Mouse (Mus musculus) forebrain, embryonic 10.5 days (tissue): ENCODE results near the gene Olfr223. TPM values are rescaled to one million over a fixed set of nuclear protein-coding genes. Genes with fewer than 3 reads are reported as not detected.
A peak's percentile ranks its signal among the peaks of the same experiment; 100 is the strongest.

Source experiments
- DNase-seq: peaks from one replicate; pipeline ENCODE4 v3.0.0-alpha.2; 2017; ENCODE audit warnings: low spot score; ENCODE audit errors: extremely low spot score
- H3K27ac ChIP-seq: fragments of 300-500 bp; sonication (generic); 2 replicates; pipeline ENCODE4 v1.5.1; 2016; ENCODE audit warnings: mild to moderate bottlenecking
- H3K27me3 ChIP-seq: fragments of 300-500 bp; sonication (generic); 2 replicates; pipeline ENCODE4 v1.6.1; 2016; ENCODE audit warnings: mild to moderate bottlenecking; ENCODE audit not compliant: poor library complexity, severe bottlenecking
- H3K36me3 ChIP-seq: fragments of 300-500 bp; sonication (generic); replicated peaks from 2 replicates; pipeline ENCODE4 v1.6.1; 2016; ENCODE audit warnings: mild to moderate bottlenecking, moderate library complexity
- H3K4me1 ChIP-seq: fragments of 300-500 bp; sonication (generic); 2 replicates; pipeline ENCODE4 v1.6.1; 2016
- H3K4me3 ChIP-seq: fragments of 300-500 bp; sonication (generic); 2 replicates; pipeline ENCODE4 v1.5.1; 2016; ENCODE audit warnings: mild to moderate bottlenecking, moderate library complexity
- H3K9me3 ChIP-seq: fragments of 300-500 bp; sonication (generic); 2 replicates; pipeline ENCODE4 v1.6.1; 2016; ENCODE audit warnings: mild to moderate bottlenecking, moderate library complexity
- WGBS: fragments of 180-500 bp; shearing (Covaris S2); methylation state at CpG from one replicate; pipeline ENCODE4 v1.1.7; 2016; 5-methylcytosine and 5-hydroxymethylcytosine counted together
- polyA plus RNA-seq: library from polyadenylated mRNA; unstranded; fragments of >200 nt; fragmentation: Nextera tagmentation; extraction: Ambion mirVana; gene quantifications from 2 replicates; pipeline ENCODE4 v1.2.1, GENCODE M21; 2016

The Olfr223 gene
- not detected in 2 replicates for polyA plus RNA-seq

DNA sequence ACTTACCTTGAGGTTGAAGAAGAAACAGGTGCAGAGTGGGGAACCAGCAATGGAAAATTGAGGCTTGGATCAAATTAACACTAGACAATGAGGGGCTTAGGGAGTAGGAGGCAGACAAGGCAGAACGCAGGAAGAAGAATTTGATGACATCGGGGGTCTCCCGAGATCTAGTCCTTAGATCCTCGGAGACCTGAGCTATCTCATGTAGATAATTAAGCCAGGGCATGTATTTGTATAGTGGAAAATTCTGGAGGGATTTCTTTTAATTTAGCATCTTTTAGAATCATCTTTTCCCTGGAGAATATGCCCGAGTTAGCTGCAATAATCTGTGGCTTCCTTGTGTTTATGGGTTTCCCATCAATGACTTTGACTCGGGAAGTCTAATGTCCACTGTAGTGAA lies at the start of gene Olfr223:
TSS of gene Olfr223 (minus strand) at position 101 of the 400 bp plus-strand sequence.
- no peak within 1 kb of the TSS for H3K27ac ChIP-seq
- H3K4me1 ChIP-seq = no peaks in the 10 kb centered on the region
- WGBS = 89% methylated on average over 6 of the region's 6 CpGs
- H3K27me3 ChIP-seq = no peaks in the 10 kb centered on the region
- no peak for DNase-seq
- no peak within 1 kb of the TSS for H3K4me3 ChIP-seq
- H3K9me3 ChIP-seq = no peaks in the 10 kb centered on the region
- H3K36me3 ChIP-seq = no peaks in the 10 kb centered on the region

DNA sequence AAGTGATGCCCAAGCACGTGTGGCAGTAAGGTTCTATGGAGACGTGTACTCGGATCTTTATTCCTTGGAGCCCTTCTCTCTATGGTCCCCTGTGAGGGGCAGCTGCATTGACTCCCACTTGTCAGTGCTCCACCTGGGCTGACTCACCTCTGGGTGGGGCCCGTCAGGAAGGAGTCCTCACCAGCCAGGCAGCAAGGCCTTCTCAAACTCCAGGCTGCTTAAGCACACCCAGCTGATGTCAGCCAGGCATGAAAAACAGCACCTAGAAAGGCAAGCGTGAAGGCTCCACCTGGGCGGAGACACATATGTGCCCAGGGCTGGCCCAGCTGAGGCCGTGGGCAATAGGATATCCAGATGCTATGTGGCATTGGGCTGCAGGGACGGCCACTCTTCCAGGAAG lies 49.3 kb upstream of the Olfr223 start:
- Histone ChIP-seq H3K36me3 (no peaks in the 10 kb centered on the region), H3K9me3 (no peaks in the 10 kb centered on the region), H3K27ac (no peak overlapping the region), H3K27me3 (no peaks in the 10 kb centered on the region), H3K4me3 (no peak overlapping the region), H3K4me1 (no peaks in the 10 kb centered on the region)
- DNase-seq = no peak
- WGBS = 90% methylated on average over 8 of the region's 8 CpGs

DNA sequence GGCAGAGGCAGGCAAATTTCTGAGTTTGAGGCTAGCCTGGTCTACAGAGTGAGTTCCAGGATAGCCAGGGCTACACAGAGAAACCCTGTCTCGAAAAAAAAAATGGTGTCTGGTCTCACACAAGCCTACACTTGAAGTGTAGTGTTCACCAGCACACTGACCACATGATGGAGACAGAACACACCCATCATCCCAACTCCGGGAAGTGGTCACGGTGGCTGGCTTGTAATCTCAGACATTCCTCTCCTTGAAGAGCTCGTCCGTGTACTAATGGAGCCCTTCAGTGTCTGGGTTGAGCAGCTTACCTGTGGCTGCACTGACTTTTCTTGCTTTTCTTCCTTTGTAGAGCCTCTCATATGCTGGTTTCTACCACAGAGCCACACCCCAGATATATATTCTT lies 48.1 kb upstream of the Olfr223 start:
- no peaks in the 10 kb centered on the region for H3K27me3 ChIP-seq
- H3K4me1 ChIP-seq = no peaks in the 10 kb centered on the region
- H3K9me3 ChIP-seq = no peaks in the 10 kb centered on the region
- no peak overlapping the region for H3K4me3 ChIP-seq
- no peak for DNase-seq
- WGBS = 80% methylated on average over 5 of the region's 5 CpGs
- no peak overlapping the region for H3K27ac ChIP-seq
- no peaks in the 10 kb centered on the region for H3K36me3 ChIP-seq

DNA sequence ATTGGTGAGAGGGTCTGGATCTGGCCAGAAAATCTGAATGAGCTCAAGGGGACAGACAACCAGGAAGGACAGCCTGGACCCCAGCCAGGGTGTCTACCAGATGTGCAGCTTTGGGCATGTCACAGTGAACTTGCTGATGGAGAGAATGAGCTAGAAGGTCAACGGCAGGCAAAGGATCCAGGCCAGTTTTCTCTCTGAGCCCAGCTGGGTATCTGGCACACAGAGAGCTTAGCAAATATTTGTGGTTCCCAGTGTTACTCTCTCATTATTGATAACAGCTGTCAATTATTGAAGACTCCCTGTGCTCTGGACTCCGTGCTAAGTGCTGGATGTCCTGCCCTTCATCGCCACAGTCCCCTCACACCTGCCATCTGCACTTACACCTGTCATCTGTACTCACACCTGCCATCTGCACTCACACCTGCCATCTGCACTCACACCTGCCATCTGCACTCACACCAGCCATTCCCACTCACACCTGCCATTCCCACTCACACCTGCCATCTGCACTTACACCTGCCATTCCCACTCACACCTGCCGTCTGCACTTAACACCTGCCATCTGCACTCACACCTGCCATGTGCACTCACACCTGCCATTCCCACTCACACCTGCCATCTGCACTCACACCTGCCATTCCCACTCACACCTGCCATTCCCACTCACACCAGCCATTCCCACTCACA lies 47.0 kb upstream of the Olfr223 start:
- Histone ChIP-seq H3K27ac (0 out of 2 replicates have a peak overlapping the region, but pooled peaks have one; percentile 5), H3K36me3 (no peaks in the 10 kb centered on the region), H3K4me1 (no peaks in the 10 kb centered on the region), H3K4me3 (no peak overlapping the region), H3K27me3 (no peaks in the 10 kb centered on the region), H3K9me3 (no peaks in the 10 kb centered on the region)
- 88% methylated on average over 4 of the region's 4 CpGs for WGBS
- no peak for DNase-seq

DNA sequence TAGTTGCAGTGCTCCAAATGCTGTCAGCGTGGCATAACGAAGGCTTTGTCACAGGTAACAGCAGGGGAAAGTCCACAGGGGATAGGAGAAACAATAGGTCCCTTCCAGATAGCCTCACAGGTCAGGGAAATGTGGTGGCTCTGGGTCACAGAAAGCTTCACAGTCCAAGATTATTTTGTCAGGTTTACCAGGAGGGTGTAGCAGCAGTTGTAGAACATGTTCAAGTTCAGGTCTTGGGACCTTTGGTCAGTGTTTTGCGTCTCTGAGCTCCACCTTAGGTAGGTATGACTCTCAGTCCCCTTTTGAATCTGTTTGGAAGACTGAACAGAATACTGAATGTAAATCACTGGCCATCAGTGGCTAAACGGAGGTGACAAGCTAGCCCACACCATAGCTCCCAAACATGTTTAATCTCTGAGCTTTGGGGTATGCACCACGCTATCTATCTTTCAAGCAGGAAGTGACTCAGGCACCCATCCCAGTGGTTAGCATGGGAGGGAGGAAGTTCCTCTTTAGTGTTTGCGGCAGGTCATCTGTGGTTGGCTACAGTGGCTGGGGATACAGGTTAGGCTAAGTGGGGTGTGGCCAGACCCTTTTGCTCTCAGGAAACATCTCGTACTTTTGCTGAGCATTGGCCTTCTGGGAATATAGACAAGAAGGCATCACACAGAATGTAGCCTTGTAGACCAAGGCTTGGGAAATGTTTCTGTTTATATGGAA lies 43.8 kb upstream of the Olfr223 start:
- Histone ChIP-seq H3K36me3 (no peaks in the 10 kb centered on the region), H3K9me3 (no peaks in the 10 kb centered on the region), H3K27me3 (no peaks in the 10 kb centered on the region), H3K4me1 (no peaks in the 10 kb centered on the region), H3K27ac (no peak overlapping the region), H3K4me3 (no peak overlapping the region)
- 77% methylated on average over 7 of the region's 7 CpGs for WGBS
- no peak for DNase-seq

DNA sequence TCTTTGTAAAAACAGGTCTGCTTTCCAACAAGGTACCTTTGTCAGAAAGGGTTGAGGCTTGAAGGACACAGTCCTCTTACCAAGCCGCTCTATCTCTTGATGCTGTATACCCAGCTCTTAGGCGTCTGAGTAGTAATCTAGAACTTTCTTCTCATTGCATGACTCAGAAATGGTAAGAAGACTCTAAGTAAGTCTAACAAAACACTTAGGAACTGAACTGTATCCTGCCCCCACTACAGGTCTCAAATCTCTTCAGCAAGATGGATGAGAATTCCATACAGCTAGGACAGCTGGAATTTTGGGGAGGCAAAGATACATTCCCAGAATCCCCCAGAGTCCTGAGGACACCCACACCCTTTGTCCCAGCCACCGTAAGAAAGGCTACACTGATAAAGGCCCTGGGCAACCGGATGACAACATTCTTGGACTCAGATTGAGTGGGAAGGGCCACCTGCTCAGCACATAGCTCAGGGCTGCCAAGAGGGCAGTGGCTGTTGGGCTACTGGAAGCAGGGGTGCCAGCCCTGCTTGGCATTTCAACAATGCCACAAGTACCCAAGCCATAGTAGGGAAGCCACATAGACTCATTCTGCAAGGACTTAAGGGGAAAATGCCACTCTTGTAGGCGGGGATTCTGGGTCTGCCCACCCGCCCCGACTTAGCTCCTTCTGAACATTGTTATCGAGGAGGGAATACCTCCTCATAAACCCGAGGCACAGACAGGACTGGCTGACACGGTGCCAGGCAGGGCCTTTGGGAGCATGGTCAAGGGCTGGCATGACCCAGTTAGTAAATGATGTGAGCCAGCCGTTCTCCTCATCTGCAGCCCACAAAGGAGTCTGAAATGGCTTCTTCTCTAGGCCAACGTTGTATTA lies 43.0 kb upstream of the Olfr223 start:
- Histone ChIP-seq H3K9me3 (no peaks in the 10 kb centered on the region), H3K4me3 (no peak overlapping the region), H3K4me1 (no peaks in the 10 kb centered on the region), H3K27me3 (no peaks in the 10 kb centered on the region), H3K27ac (no peak overlapping the region), H3K36me3 (no peaks in the 10 kb centered on the region)
- 85% methylated on average over 12 of the region's 12 CpGs for WGBS
- no peak for DNase-seq

DNA sequence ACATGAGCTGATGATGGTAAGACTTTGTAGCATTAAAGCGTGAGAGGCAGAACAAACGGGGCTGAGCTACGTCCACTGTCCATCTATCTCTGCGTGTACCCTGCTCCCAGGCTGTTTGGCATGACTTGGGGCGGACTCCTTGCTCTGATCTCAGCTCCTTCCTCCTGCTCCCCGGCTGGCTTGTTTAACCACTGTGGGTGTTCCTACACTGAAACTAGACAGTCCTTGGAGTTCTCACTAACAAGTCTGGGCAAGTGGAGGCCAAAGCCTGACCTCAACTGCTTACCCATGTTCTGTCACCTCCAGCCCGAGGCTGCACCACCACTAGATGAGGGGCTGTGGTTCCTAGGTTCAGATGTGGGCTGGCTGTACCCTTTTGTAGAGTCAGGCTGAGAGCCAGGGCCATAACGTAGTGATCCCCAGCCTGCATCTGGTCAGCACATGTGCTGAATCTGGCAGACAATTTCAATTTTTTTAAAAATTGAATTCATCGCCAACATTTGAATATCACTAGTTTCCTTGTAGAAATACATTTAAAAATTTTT lies 42.2 kb upstream of the Olfr223 start:
- DNase-seq = no peak
- 87% methylated on average over 9 of the region's 9 CpGs for WGBS

DNA sequence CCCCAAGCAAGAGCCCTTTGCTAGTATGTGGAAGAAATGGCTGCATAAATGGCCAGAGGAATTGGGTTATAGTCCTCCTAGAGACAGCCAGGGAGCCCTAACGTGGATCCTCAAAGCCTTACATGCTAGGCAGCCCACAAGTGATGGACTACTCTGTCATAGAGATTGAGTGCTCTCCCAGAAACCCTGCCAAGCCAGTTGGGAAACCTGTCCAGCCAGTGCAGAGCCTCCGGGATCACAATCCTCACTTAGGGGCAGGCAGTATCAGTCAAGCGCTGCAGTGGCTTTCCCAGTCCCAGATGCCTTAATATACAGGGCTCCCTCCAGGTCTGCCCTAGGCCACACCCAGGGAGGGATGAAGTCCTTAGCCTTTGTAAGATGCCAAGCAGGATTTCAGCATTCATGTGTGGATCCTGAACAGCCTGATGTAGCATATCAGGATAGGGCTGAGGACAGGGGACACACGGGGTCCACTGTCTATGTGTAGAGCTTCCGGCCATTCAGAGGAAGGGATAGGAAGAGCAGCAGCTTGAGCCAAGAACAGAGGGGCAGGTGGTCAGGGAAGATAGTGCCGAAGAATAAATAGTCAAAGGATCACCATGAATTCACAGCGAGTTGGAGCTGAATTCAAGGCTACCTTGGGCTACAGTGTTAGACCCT lies 41.0 kb upstream of the Olfr223 start:
- DNase-seq = no peak
- Histone ChIP-seq H3K4me1 (no peaks in the 10 kb centered on the region), H3K4me3 (no peak overlapping the region), H3K27ac (no peak overlapping the region), H3K27me3 (no peaks in the 10 kb centered on the region), H3K36me3 (no peaks in the 10 kb centered on the region), H3K9me3 (no peaks in the 10 kb centered on the region)
- WGBS = 83% methylated on average over 7 of the region's 7 CpGs

More for the DNA sequence above, 42.2 kb upstream of the Olfr223 start:
- no peak overlapping the region for H3K4me3 ChIP-seq
- H3K27me3 ChIP-seq = no peaks in the 10 kb centered on the region
- no peak overlapping the region for H3K27ac ChIP-seq
- no peaks in the 10 kb centered on the region for H3K36me3 ChIP-seq
- H3K4me1 ChIP-seq = no peaks in the 10 kb centered on the region
- no peaks in the 10 kb centered on the region for H3K9me3 ChIP-seq

DNA sequence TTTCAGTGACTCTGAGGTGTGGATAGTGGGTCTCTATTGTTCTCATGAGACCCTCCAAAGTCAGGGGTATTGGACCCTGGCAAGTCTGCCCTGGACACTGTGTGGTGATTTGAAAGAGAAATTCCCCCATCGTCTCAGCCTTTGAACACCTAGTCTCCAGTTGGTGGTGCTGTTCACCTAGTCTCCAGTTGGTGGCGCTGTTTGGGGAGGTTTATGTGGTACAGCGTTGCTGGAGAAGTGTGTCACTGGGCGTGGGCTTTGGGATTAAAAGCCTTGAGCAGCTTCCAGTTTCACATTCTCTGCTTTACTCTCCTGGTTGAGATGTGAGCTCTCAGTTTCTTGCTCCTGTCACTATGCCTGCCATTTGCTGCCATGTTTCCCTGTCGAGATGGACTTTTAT lies 39.9 kb upstream of the Olfr223 start:
- no peaks in the 10 kb centered on the region for H3K36me3 ChIP-seq
- no peaks in the 10 kb centered on the region for H3K4me1 ChIP-seq
- WGBS = 27% methylated on average over 5 of the region's 5 CpGs
- H3K27ac ChIP-seq = no peak overlapping the region
- peak; percentile 58 for DNase-seq
- no peak overlapping the region for H3K4me3 ChIP-seq
- H3K27me3 ChIP-seq = no peaks in the 10 kb centered on the region
- H3K9me3 ChIP-seq = no peaks in the 10 kb centered on the region

DNA sequence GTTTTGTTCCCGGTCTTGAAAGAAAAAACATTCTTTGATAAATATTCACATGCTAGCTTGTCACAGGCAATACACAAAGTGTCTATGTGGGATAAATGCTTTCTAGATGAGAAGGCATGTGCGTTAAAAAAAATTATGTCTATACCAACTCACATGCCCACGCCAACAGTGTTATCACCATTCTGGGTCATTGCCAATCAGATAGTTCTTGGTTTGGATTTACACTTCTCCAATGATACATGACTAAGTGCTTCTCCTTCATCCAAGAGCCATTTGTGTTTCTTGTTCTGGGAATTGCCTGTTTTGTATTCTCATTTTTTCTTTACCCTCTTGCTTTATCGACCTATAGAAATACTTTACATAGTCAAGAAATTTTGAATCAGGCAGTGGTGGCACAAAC lies 38.9 kb upstream of the Olfr223 start:
- H3K4me3 ChIP-seq = no peak overlapping the region
- no peak overlapping the region for H3K27ac ChIP-seq
- no peak for DNase-seq
- H3K36me3 ChIP-seq = no peaks in the 10 kb centered on the region
- H3K4me1 ChIP-seq = no peaks in the 10 kb centered on the region
- H3K27me3 ChIP-seq = no peaks in the 10 kb centered on the region
- no peaks in the 10 kb centered on the region for H3K9me3 ChIP-seq
- WGBS = 87% methylated on average over 4 of the region's 4 CpGs

DNA sequence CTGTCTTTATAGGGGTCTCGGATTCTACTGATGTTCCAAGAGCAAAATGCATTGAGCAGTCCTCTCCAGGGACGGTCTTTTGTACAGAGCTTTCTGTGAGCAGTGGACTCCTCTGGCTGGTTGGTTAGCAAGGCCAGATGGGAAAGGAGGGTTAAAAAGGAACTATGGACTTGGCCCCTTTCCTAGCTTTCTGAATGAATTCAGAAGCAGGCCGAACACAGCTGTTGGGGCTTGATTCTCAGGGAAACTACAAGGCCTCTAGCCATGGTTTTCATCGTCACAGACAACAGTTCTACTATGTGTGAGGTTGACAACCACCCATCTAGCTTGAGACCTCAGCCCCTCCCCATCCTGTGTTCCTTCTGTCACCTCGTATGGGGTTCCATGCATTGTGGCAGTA lies 36.8 kb upstream of the Olfr223 start:
- Histone ChIP-seq H3K27me3 (no peaks in the 10 kb centered on the region), H3K36me3 (no peaks in the 10 kb centered on the region), H3K4me1 (no peaks in the 10 kb centered on the region), H3K4me3 (no peak overlapping the region), H3K27ac (no peak overlapping the region), H3K9me3 (no peaks in the 10 kb centered on the region)
- 88% methylated on average over 5 of the region's 5 CpGs for WGBS
- no peak for DNase-seq

DNA sequence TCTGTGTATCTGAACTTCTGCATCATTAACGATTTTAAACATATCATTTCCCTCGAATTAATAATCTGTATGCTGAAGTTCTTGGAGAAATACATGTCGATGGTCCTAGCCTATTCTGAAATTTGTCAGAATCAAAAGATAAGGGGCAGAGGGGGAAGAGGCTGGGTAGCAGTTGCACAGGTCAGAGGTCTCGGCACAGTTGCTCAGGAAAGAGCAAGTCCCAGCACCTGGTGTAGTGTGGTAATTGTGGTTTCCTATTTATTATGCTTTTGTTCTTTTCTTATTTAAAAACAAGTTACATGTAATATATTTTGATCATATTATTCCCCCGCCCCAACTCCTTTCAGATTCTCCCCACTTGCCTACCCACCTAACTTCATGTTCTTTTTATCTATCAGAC lies 35.1 kb upstream of the Olfr223 start:
- WGBS = 86% methylated on average over 5 of the region's 5 CpGs
- Histone ChIP-seq H3K36me3 (no peaks in the 10 kb centered on the region), H3K4me1 (no peaks in the 10 kb centered on the region), H3K27ac (no peak overlapping the region), H3K27me3 (no peaks in the 10 kb centered on the region), H3K4me3 (no peak overlapping the region), H3K9me3 (no peaks in the 10 kb centered on the region)
- DNase-seq = no peak
